Mouse (Mus musculus): ENCODE measurements around the gene Uckl1.

Gene Uckl1

DNA sequence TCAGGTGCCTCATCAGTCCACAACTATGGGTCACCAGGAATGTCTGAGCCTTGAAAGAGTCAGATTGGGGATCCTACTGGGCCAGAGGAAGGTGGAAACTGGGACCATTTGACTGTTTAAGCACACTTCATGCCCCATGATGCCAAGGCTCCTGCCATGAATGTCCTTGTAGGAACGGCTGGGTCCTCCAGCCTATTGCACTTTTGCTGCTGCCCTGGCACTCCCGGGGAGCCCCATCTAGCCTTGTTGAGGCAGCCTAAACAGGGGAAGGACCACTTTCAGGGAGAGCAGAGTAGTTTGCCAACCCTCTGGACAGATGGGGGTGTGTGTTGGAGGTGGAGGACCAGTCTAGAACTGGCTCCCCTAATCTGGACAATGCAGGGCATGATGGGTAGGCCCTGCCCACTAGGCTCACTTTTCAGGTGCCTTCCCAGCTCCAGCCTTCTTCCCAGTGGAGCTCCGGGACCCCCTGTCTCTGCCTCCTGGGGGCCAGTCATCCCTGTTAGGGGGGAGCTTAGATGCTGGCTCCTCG lies at the start of gene Uckl1:
Uckl1 (minus strand) TSS at position 482 of the 532 bp plus-strand sequence.
- no peak for DNase-seq

DNA sequence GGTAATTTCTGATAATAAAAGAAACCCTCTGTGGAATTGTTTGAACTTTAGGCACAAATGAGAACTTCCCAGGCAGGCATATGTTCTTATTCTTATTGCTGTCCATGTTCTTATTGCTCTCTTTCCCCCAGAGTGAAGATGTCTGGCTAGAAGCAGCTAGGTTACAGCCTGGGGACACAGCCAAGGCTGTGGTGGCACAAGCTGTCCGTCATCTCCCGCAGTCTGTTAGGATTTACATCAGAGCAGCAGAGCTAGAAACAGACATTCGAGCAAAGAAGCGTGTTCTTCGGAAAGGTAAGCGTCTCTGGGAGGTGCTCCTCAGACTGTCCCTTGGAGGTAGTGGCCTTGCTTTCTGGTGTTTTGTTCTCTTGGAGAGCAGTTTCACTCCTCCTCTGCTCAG lies 47.9 kb upstream of the Uckl1 start:
- DNase-seq: no peak

DNA sequence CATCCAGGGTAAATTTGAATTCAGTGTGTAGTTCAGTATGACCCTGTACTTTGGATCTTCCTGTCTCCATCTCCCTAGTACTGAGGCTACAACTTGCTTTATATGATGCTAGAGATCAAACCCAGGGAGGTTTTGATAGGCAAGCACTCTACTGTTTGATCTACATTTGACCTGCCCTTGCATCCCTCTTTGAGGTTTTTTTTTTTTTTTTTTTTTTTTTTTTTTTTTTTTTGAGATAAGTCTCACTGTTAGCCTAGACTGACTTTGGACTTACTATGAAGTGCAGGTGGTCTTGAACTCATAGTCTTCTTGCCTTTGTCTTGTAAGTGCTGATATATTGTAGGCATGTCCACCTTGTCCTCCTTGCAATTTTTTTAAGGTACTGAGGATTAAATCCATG lies 43.8 kb upstream of the Uckl1 start:
- no peak for DNase-seq

DNA sequence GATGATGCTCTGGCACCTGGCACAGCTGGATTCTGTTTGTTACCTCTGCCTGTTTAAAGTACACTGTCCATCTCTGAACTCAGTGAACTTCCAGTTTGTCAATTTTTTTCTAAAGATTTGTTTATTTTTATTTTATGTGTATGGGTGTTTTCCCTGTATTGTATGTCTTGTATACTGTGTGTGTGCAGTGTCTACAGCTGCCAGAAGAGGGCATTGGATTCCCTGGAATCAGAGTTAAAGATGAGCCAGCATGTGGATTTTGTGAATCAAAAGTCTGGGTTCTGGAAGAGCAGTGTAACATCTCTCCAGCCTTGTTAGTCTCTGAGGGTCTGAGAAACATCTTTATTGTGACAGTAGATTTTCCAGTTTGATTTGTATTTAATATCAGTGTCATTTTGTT lies 38.7 kb upstream of the Uckl1 start:
- peak; percentile 33 for DNase-seq

DNA sequence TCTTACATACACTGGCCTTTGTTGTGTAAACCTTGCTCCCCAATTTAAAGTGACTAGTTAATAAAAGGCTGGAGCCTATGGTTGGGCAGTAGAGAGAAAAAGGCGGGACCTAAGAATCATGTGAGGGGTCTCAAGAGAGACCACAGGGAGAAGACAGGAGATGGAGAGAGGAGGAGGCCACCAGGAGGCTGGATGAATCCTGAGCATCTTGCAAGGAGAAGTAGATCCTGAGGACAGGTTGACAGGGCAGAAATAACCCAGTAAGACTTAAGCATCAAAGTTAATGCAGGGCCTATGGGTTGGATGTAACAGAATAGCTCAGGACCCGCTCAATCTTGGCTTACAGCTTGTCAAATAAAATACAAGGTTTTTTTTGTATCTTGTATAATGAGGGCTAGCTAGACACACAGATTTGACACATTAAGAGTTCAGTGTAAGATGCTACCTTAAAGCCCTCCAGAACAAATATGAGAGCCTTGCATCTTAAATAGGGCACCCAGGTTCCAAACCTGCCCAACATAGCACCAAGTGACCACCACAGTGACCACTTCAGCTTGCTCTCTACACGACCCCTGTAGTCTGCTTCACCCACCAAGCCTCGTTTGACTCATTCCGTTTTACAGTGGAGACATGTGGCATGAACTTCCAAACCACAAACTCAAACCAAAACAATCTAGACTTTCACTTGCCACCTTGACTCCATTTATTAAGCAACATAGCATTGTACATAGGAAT lies 34.2 kb upstream of the Uckl1 start:
- DNase-seq: no peak

DNA sequence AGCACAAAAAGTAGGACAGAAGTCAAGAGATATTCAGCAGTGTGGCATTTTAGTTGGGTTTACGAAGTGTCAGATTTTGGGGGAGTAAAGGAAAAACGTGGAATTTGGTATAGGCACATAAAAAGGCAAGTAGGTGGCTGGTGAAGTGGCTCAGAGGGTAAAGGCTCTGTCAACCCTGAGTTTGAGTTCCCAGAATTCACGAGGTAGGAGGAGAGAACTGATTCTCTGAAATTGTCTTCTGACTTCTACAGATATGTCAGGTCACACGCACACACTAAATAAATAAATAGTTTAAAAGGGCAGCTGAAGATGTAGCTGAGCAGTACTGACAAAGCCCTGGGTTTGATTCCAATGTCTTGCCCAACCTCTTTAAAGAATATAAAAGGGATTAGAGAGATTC lies 17.7 kb upstream of the Uckl1 start:
- no peak for DNase-seq

DNA sequence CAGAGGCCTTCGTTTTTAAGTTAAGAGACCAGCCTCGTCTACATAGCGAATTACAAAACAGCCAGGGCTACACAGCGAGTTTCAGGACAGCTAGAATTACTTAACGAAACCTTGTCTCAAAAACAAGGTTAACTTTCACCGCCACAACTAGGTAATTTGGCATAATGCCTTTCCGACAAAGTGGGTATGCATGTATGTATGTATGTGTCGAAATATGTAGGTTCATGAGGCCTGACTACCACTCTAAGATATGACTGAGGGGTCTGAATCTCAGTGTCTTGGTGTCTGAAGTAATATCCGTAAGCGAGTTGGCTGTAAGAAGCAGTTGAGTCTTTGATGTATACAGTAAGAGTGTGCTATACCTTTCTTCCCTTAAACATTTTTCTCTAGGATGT lies 17.1 kb upstream of the Uckl1 start:
- DNase-seq: no peak

DNA sequence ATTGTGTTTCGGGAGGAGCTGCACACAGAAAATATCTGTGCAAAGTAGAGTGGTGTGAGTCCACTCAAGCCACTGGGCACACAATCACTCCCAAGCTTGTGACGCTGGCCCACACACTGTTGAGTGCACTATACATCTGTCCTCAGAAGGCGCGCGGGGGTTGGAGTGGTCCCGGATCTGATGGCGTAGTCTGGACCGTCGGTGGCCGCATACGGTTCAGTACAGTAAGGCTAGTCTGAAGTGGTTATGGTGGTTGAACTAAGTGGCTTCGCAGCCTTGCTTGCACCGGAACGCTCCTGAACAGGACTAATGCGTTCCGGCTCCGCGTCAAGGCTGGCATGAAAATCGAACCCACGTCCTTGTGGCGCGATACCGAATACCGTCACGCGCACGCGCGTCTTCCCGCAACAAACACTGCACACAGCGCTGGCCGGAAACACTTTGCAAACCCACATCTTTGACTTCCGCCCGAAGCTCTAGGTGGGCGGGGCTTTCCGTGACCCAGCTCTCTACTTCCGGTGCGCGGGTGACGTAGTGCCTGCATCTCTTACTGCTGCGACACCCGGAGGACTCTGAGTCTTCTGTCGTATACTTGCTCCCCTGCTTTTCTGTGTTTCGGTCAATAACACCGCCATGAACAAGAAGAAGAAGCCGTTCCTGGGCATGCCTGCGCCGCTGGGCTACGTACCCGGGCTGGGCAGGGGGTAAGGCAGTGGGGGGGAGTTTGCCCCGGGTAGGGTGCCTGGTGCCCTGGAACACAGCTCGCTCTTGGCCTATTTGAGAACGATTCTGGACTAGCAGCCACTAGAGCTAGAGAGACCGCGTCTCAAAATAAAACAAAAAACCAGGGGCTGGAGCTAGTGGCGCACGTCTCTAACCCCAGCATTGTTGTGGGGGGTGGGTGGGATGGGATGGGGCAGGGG lies 16.4 kb upstream of the Uckl1 start:
- DNase-seq: peak; percentile 97

DNA sequence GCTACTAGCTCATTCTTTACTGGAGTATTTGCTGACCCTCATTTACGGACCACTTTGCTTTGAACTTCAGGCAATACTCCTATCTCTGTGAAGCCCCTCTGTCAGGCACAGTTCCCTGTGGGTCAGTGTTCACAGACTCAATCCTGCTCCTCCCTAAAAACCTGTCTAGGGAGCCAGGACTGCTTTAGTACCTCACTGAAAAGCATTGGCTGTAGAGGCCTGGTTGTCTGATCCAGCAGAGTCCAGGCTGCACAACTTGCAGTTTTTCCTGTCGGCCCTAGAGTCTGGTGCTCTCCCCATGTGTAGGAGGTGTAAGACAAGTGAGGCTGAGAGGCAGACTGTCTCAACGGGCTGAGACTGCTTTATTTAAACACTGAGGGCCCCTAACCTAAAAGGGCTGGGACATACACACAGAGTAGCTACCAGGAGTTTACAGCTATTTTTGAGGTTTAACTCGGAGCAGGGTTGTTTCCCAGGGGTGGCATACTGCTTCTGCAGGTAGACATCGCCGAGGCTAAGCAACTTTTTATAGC lies 15.6 kb upstream of the Uckl1 start:
- DNase-seq: peak; percentile 23

DNA sequence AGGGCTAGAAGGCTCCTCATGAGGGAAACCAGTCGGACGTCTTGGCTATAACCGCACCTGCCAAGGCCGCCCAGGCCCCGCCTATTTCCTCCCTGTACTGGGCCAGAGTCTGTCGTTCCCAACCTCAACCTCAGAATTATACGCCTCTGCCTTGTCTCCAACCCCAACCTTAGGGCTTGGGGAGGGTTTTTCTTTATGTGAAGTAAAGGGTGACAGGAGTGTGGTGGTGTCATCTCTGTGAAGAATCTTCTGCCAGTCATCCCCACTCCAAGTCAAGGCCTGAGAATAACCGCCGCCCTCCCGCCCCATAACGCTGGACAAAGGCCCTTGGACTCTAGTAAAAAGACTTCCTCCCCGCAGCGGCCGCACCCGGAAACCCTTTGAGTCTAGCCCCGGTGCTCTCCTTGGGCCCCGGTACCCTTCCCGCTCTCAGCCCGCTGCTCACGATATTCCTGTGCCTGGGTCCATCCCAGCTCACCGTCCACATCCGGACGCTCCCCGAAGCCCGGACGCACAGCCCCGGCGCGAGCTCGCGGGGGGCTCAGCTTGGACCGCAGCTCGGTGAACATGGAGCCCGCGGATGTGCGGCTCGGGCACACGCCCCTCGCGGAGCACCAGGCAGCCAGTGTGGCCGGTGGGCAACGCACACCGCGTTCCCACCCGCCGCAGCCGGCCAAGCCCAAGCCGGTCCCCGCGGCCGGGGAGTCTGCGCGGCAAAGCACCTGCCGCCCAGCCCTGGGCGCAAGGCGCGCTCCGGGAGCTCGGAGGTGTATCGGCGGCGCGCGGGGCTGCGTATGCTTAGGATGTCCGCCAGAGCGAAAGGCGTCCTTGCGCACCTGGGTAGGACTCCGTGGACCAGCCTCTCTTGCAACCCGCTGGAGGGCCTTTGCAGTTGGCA lies 14.0 kb upstream of the Uckl1 start, which contains the start of gene Samd10:
Samd10 (minus strand) TSS at position 759 of the 898 bp plus-strand sequence.
- peak; percentile 78 for DNase-seq

DNA sequence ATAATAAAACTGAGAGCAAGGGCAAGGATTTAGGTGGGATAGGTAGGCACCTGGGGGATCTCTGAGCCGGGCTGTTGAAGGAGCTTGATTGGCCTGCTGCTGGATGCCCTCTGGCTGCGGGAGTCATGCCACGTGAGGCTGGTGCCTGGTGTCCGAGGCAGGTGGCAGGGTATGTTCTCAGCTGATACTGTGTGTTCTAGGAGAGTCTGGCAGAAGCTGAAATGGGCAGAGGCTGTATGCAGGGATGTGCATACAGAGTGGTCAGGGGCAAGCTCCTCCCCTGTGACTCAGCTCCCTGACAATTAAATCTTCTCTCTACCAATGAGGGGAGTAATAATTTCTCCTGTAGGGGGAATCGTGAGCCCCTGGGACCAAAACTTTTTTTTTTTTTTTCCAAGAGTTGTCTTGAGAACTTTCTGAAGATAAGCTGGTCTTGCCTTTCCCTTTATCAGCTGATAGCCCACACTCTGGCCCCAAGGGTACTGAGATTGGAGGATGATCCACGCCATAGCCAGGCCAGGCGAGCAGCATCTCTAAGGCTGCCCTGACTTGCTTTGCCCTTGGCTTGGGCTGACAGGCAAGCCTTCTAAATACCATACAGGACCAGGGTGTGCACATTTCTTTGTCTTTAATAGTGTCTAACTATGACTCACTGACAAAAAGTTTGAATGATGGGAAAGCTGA lies 12.8 kb upstream of the Uckl1 start:
- DNase-seq: no peak

DNA sequence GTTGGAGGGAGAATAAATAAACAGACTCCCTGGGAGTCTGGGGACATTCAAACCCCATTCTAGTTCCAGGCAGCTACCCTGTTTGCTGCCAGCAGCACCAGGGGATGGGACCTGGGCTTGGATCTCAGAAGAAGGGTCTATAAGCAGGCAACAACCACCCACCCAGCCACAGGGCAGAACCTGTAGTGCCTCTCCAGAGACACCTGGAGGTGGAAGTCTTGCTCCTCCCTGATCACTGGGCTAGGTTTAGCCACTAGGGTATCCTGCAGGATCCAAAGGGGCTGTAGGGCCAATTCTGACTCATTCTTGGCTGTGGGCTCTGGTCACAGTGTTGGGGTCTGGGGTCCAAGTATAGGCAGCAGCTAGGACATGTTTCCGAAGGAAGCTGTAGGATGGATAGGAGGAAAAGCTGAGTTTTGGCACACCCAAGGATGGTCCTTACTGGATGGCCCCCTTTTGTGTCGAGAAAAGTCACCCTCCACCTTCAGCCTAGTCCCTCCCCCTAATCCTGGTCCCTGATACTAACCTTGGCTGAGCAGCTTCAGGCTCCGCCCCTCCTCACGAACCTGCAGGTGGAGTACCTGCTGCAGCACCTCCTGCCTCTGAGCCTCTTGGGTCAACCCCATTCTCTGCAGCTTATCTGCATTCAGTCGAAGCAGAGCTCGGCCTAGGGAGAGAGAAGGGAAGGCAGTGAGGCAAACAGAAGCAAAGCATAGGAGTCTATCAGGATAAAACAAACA lies 11.7 kb upstream of the Uckl1 start:
- no peak for DNase-seq

DNA sequence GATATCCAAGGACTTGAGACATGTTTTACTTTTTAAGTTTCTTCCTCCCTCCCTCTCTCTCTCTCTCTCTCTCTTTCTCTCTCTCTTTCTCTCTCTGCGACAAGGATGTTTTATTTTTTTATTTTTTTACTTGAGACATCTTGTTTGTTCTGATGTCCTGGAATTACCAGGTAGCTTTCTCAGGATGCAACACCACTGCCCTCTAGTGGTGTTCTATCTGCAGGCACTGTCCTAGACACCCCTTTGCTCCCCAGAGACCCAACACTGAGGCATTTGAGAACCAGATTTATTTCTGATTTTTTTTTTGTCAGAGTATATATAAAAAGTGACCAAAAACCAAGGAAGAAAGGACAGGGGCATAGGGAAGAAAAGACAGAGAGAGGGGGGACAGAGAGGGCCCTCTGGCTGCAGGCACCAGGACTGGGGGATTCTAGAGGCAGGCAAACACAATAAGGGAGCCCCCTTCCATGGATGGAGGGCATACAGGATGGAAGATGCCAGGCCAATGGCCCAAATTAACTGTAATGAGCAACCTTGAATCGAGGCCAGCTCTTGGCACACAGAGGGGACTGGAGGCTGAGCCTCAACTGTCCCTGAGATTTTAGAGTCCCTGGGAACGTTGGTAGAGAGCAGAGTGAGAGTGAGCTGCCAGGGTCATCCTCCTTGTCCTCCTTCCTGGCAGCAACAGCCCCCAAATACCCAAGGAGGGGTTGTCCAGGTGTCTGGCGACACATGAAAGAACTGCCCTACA lies 10.4 kb upstream of the Uckl1 start:
- DNase-seq: peak; percentile 42

DNA sequence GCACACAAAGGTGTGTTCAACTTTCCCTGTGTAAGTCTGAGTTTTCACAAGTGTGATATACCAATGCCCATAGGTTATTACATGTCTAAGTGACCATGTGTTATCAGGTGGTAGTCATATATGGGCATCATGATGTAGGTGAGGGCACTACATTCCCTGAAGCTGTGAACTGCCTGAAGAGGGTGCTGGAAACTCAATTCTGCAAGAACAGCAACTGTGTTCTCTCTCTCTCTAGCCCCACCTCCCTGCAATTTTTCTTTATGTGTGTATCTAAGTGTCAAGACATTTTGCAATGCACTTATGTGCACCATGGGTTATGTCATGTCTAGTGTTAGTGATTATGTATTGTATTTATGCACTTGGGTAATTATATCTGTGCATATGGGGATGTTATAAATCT lies 9.2 kb upstream of the Uckl1 start:
- DNase-seq: no peak

DNA sequence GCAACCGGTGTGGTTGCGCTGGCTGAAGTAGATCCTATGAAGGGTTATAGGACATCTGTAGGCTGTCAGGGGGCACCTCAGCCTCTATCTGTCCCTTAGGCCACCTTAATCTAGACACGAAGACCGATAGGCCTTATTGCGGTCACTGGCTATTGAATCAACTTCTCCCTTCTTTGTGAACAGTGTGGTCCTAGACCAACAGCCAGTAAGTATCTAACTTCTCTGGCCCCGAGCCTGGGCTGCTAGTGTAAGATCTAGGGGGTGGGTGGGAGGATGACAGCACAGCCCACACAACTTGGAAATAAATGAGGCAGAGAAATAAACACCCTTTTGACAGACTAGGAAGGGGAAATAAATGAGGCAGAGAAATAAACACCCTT lies 8.3 kb upstream of the Uckl1 start:
- DNase-seq: peak; percentile 57

DNA sequence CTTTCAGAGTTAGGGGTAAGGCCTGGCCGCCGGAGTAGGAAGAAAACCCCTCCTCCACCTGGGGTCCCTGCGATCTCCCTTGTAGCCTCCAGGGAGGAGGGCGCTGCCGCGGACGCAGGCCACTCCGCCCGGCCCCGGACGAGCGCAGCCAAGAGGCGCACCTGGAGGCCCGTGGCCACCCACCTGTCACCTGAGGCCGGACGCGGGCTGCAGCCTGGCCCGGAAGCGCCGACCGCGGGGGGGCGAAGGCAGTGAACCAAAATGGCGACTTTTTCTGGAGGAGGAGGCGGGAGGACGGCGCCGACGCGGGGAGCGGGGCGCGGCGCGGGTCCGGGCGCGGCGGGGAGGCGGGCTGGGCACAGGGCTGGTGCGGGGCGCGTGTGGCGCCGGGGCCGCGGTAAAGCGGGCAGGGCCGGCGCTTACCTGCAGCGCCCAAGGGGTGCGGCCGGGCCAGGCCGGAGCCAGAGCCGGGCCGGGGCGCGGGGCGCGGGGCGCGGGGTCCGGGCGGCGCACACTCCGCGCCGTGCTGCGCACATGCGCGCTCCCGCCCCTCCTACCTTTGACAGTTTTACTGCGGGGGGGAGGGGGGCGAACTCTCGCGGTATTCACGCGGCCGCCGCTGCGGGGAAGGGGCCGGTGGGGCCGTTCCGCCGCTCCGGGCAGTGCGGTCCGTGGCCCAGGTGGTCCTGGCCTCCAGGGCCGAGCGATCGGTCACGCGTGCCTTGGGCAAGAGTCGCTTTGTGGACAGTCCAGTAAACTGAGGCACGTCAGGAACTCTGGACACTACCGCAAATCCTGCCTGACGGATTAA lies 7.7 kb upstream of the Uckl1 start, which contains the start of gene Zfp512b:
Zfp512b (minus strand) TSS at position 573 of the 811 bp plus-strand sequence.
- peak; percentile 73 for DNase-seq

DNA sequence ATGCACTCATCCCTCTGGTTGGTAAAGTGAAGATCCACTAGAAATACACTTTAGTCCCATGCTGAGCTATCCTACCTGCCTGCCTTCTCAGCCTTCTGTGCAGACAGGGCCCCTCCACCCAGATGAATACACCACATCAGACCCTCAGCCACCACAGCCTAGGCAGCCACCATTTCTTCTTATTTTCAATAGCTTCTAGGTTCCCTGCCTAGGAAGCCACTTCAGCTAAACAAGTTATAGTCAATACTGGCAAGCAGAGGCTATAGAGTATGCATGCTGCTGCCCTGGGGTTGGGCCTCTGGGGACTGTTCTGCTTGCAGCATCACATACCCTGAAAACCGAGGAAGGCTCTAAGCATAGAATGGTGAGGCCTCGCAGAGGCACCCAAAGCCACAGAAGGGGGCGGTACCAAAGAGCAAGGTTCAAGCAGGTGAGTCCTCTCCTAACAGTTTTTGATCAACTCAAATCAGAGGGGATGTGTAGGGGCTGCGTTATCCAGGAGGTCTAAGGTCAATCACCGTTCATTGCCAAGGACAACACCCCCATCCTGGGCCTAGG lies 6.9 kb upstream of the Uckl1 start, which contains the start of gene Prpf6:
Prpf6 (plus strand) TSS at position 341 of the 558 bp plus-strand sequence.
- DNase-seq: peak; percentile 23

DNA sequence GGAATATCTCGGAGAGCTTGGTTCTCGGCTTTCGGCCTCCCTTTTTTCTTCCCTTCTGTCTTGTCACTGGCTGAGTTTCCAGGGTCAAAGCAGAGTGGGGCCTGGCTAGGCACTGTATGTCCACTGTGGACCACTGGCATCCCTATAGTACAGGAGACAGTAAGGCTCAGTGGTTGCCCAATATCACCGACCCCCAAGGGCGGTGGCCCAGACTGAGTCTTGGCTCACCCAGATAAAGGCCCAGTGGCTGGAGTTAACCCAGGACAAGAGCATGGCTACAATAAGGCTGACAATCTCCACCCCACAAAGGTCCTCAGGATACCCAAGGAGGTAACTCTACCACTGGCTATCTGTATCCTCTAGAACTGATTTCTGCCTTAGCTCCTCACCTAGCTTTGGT lies 5.8 kb upstream of the Uckl1 start:
- DNase-seq: no peak

DNA sequence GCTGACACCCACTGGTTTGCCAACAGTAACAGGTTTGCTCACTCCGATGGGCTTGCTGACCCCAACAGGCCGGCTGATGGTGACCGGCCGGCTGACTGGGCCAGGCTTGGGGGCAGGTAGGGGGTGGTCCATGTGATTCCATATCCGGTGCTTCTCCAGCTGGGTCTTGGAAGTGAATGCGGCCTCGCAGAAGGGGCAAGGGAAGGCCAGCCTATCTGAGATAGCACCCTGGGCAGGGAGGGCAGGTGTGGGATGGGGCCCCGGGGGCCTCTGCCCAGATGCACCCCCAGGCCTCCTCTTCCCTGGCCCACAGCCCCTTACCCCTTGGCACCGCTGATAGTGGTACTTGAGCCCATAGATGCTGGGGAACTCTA lies 5.0 kb upstream of the Uckl1 start:
- no peak for DNase-seq

Measured in kidney, adult 18-20 months (tissue).